Mouse (Mus musculus): ENCODE measurements at regions not wholly inside any gene's neighbourhood (a gene's known extent, or its start where the extent isn't known, plus 50 kb on each side); places are given as distances from the start of the nearest gene placed in this dataset.

- DNase-seq, result peak; percentile 31
- no peak overlapping the region for H3K27ac ChIP-seq (ENCODE audit: low read depth, low read length)
- TF ChIP-seq CTCF (IDR thresholded peaks at IDR 0.05; ENCODE audit: low read depth), result no peak
Observed at GRCm38 (mm10) chr1:35428126-35428840, 578.5 kb downstream of the Plekhb2 start.

GRCm38 (mm10) chr1:35429471-35429870 lies 579.7 kb downstream of the Plekhb2 start:
- no peak overlapping the region for H3K9ac ChIP-seq
- no peaks in the 10 kb centered on the region for H3K27me3 ChIP-seq (ENCODE audit: insufficient read depth, low read length)
- no peak for ATAC-seq
- WGBS, result 76% methylated on average over 1 of the region's 1 CpGs
- H3K27ac ChIP-seq (ENCODE audit: low read depth, low read length), result no peak overlapping the region
- DNase-seq, result no peak
- 0 out of 2 replicates have a peak, but pooled peaks cover 4% of the 10 kb centered on the region for H3K9me3 ChIP-seq (ENCODE audit: low read length)
- no peak for TF ChIP-seq CTCF (IDR thresholded peaks at IDR 0.05; ENCODE audit: low read depth)
- H3K36me3 ChIP-seq (ENCODE audit: insufficient read depth), result no peaks in the 10 kb centered on the region
- no peak overlapping the region for H3K4me3 ChIP-seq (ENCODE audit: low read depth, low read length)
- no peak overlapping the region for H3K4me2 ChIP-seq (ENCODE audit: low read depth)
- H3K4me1 ChIP-seq (ENCODE audit: insufficient read depth), result no peaks in the 10 kb centered on the region

More at GRCm38 (mm10) chr1:35428126-35428840, 578.5 kb downstream of the Plekhb2 start:
- Histone ChIP-seq H3K4me3 (ENCODE audit: low read depth, low read length) (no peak overlapping the region), H3K9me3 (ENCODE audit: low read length) (0 out of 2 replicates have a peak, but pooled peaks cover 4% of the 10 kb centered on the region), H3K36me3 (ENCODE audit: insufficient read depth) (no peaks in the 10 kb centered on the region), H3K27me3 (ENCODE audit: insufficient read depth, low read length) (no peaks in the 10 kb centered on the region), H3K9ac (no peak overlapping the region), H3K4me1 (ENCODE audit: insufficient read depth) (no peaks in the 10 kb centered on the region), H3K4me2 (ENCODE audit: low read depth) (no peak overlapping the region)
- peak; percentile 83 for ATAC-seq
- WGBS, result 60% methylated on average over 8 of the region's 8 CpGs

- H3K27me3 ChIP-seq (ENCODE audit: insufficient read depth, low read length), result no peaks in the 10 kb centered on the region
- no peak overlapping the region for H3K4me3 ChIP-seq (ENCODE audit: low read depth, low read length)
- no peak overlapping the region for H3K4me2 ChIP-seq (ENCODE audit: low read depth)
- no peaks in the 10 kb centered on the region for H3K9me3 ChIP-seq (ENCODE audit: low read length)
- H3K27ac ChIP-seq (ENCODE audit: low read depth, low read length), result no peak overlapping the region
- H3K4me1 ChIP-seq (ENCODE audit: insufficient read depth), result no peaks in the 10 kb centered on the region
- 75% methylated on average over 3 of the region's 3 CpGs for WGBS
- ATAC-seq (no peak), DNase-seq (no peak)
- no peak overlapping the region for H3K9ac ChIP-seq
- no peaks in the 10 kb centered on the region for H3K36me3 ChIP-seq (ENCODE audit: insufficient read depth)
- TF ChIP-seq CTCF (IDR thresholded peaks at IDR 0.05; ENCODE audit: low read depth), result no peak
Observed at GRCm38 (mm10) chr1:35435721-35436120, 585.9 kb downstream of the Plekhb2 start.

GRCm38 (mm10) chr1:35447345-35447744 lies 597.6 kb downstream of the Plekhb2 start:
- no peaks in the 10 kb centered on the region for H3K9me3 ChIP-seq (ENCODE audit: low read length)
- ATAC-seq, result no peak
- no peak overlapping the region for H3K4me2 ChIP-seq (ENCODE audit: low read depth)
- peak; percentile 17; the same call in 1 of the 2 replicates for TF ChIP-seq CTCF (IDR thresholded peaks at IDR 0.05; ENCODE audit: low read depth)
- H3K9ac ChIP-seq, result no peak overlapping the region
- no peaks in the 10 kb centered on the region for H3K4me1 ChIP-seq (ENCODE audit: insufficient read depth)
- no peak for DNase-seq
- no peak overlapping the region for H3K4me3 ChIP-seq (ENCODE audit: low read depth, low read length)
- H3K27ac ChIP-seq (ENCODE audit: low read depth, low read length), result no peak overlapping the region
- H3K27me3 ChIP-seq (ENCODE audit: insufficient read depth, low read length), result no peaks in the 10 kb centered on the region
- H3K36me3 ChIP-seq (ENCODE audit: insufficient read depth), result no peaks in the 10 kb centered on the region

- ATAC-seq (no peak), DNase-seq (no peak)
- Histone ChIP-seq H3K27ac (ENCODE audit: low read depth, low read length) (no peak overlapping the region), H3K36me3 (ENCODE audit: insufficient read depth) (no peaks in the 10 kb centered on the region), H3K9ac (no peak overlapping the region), H3K9me3 (ENCODE audit: low read length) (no peaks in the 10 kb centered on the region), H3K4me1 (ENCODE audit: insufficient read depth) (no peaks in the 10 kb centered on the region), H3K4me3 (ENCODE audit: low read depth, low read length) (no peak overlapping the region), H3K27me3 (ENCODE audit: insufficient read depth, low read length) (no peaks in the 10 kb centered on the region), H3K4me2 (ENCODE audit: low read depth) (no peak overlapping the region)
- WGBS, result 90% methylated on average over 19 of the region's 19 CpGs
- TF ChIP-seq CTCF (IDR thresholded peaks at IDR 0.05; ENCODE audit: low read depth), result no peak
Observed at GRCm38 (mm10) chr1:35452441-35453107, 602.8 kb downstream of the Plekhb2 start.

- H3K9me3 ChIP-seq (ENCODE audit: low read length), result no peaks in the 10 kb centered on the region
- H3K36me3 ChIP-seq (ENCODE audit: insufficient read depth), result no peaks in the 10 kb centered on the region
- no peaks in the 10 kb centered on the region for H3K4me1 ChIP-seq (ENCODE audit: insufficient read depth)
- H3K27ac ChIP-seq (ENCODE audit: low read depth, low read length), result no peak overlapping the region
- no peaks in the 10 kb centered on the region for H3K27me3 ChIP-seq (ENCODE audit: insufficient read depth, low read length)
- H3K9ac ChIP-seq, result no peak overlapping the region
- no peak overlapping the region for H3K4me2 ChIP-seq (ENCODE audit: low read depth)
- H3K4me3 ChIP-seq (ENCODE audit: low read depth, low read length), result no peak overlapping the region
- DNase-seq (no peak), ATAC-seq (no peak)
- TF ChIP-seq CTCF (IDR thresholded peaks at IDR 0.05; ENCODE audit: low read depth), result no peak
- WGBS, result 71% methylated on average over 9 of the region's 9 CpGs
Observed at GRCm38 (mm10) chr1:35457591-35457990, 607.8 kb downstream of the Plekhb2 start.

GRCm38 (mm10) chr1:35465081-35465480 lies 603.1 kb upstream of the Hs6st1 start:
- H3K9me3 ChIP-seq (ENCODE audit: low read length), result no peaks in the 10 kb centered on the region
- ATAC-seq (no peak), DNase-seq (peak; percentile 43)
- no peak overlapping the region for H3K27ac ChIP-seq (ENCODE audit: low read depth, low read length)
- H3K4me3 ChIP-seq (ENCODE audit: low read depth, low read length), result no peak overlapping the region
- H3K4me1 ChIP-seq (ENCODE audit: insufficient read depth), result no peaks in the 10 kb centered on the region
- no peaks in the 10 kb centered on the region for H3K27me3 ChIP-seq (ENCODE audit: insufficient read depth, low read length)
- H3K36me3 ChIP-seq (ENCODE audit: insufficient read depth), result no peaks in the 10 kb centered on the region
- no peak overlapping the region for H3K9ac ChIP-seq
- TF ChIP-seq CTCF (IDR thresholded peaks at IDR 0.05; ENCODE audit: low read depth), result peak; percentile 56
- WGBS, result 48% methylated on average over 3 of the region's 3 CpGs
- no peak overlapping the region for H3K4me2 ChIP-seq (ENCODE audit: low read depth)
